Mouse (Mus musculus) gastrocnemius, adult 18-20 months (tissue): Measurements from ENCODE around the gene Cyp19a1. TPM values are rescaled to one million over a fixed set of nuclear protein-coding genes. Genes with fewer than 3 reads are reported as not detected.

Experiments used
- DNase-seq: peaks from one replicate; pipeline ENCODE4 v3.0.0; 2021; ENCODE audit warnings: low spot score
- total RNA-seq, 2 experiments: library from RNA; stranded (reverse); gene quantifications; 2 replicates each; pipeline ENCODE4 v1.2.3; 2021

The Cyp19a1 gene
- total RNA-seq, 2 experiments from 2014 or later, result not detected

GRCm38 (mm10) chr9:54180216-54180615, 87.7 kb downstream of the Cyp19a1 start:
- no peak for DNase-seq

GRCm38 (mm10) chr9:54169489-54169888, 98.4 kb downstream of the Cyp19a1 start:
- DNase-seq, result no peak

DNA sequence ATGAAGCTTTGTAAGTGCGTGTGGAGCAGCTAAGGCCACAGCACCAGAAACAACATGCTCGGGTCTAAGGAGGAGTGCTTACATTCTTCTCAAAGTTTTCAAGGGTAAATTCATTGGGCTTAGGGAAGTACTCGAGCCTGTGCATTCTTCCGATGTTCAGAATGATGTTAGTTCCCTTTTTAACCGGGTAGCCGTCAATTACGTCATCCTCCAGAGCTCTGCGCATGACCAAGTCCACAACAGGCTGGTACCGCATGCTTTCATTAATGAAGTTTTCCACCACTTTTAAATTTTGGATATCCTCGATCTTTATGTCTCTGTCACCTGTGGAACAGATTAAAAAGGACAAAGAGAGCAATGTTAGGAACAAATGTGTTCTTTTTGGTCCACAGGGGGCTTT, 99.5 kb downstream of the Cyp19a1 start:
- no peak for DNase-seq

- DNase-seq, result no peak
Observed at GRCm38 (mm10) chr9:54163117-54163516, 104.8 kb downstream of the Cyp19a1 start.

GRCm38 (mm10) chr9:54153679-54154078, 114.2 kb downstream of the Cyp19a1 start:
- no peak for DNase-seq

DNA sequence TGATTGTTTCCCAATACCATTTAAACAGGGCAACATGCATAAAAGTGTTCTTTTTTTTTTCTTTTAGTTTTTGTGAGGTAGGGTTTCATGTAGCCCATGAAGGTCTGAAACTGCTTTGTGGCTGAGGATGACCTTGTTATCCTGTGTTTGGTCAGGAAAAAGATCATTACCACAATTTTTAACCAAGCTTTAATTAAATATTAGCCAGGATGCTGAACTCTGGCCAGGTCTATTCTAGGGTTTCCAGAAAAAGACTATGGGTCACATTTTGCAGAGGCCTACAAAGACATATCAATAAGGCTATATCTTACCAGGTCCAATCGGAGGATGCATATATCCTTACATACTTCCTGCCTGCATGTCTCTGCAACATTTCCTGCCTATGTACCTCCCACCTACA, 128.7 kb downstream of the Cyp19a1 start:
- no peak for DNase-seq

Other genes starting within 250 kb of the Cyp19a1 start
- under 1 TPM; 0.07 to 0.14 TPM for gene Tnfaip8l3, start 199.7 kb downstream of the Cyp19a1 start, total RNA-seq
- gene Gldn, start 18.4 kb upstream of the Cyp19a1 start, total RNA-seq, result under 1 TPM; 0.43 to 0.85 TPM
- gene Dmxl2, start 233.5 kb upstream of the Cyp19a1 start, total RNA-seq, result 1 to 10 TPM; 2.4 to 3.1 TPM